Mouse (Mus musculus) G1E (cell line): ENCODE measurements at regions not wholly inside any gene's neighbourhood (a gene's known extent, or its start where the extent isn't known, plus 50 kb on each side); places are given as distances from the start of the nearest gene placed in this dataset.

Source experiments
- ATAC-seq: 2 replicates; pipeline ENCODE4 v1.8.0; 2016; ENCODE audit warnings: mild to moderate bottlenecking; ENCODE audit not compliant: insufficient number of reproducible peaks, poor library complexity, low FRiP score, severe bottlenecking; ENCODE audit errors: extremely low read depth
- DNase-seq: peaks from one replicate; pipeline ENCODE4 v3.0.0; 2012; ENCODE audit warnings: low spot score
- H3K27me3 ChIP-seq: 2 replicates; pipeline ENCODE4 v1.6.1; 2012; ENCODE audit warnings: mild to moderate bottlenecking, low read length, inconsistent platforms; ENCODE audit not compliant: insufficient read depth
- H3K36me3 ChIP-seq: replicated peaks from 2 replicates; pipeline ENCODE3; 2012; ENCODE audit warnings: mild to moderate bottlenecking, inconsistent platforms
- H3K4me1 ChIP-seq: 2 replicates; pipeline ENCODE4 v1.6.1; 2012; ENCODE audit warnings: low read depth, low read length, inconsistent platforms, mixed read lengths; ENCODE audit not compliant: insufficient read depth
- H3K4me3 ChIP-seq: 2 replicates; pipeline ENCODE4 v1.5.1; 2012; ENCODE audit warnings: low read depth, mild to moderate bottlenecking, inconsistent platforms, low read length, moderate library complexity, mixed read lengths
- H3K9me3 ChIP-seq: replicated peaks from 2 replicates; pipeline ENCODE4 v1.6.1; 2012; ENCODE audit warnings: inconsistent platforms
- CTCF ChIP-seq: IDR thresholded peaks from 2 replicates; pipeline ENCODE4 v1.5.1; 2012; ENCODE audit warnings: low read depth, low read length, inconsistent platforms, mixed read lengths
- GATA1 ChIP-seq: IDR thresholded peaks from 2 replicates; pipeline ENCODE4 v1.6.1; 2012; ENCODE audit warnings: borderline replicate concordance, low read length, inconsistent platforms, mixed read lengths
- GATA2 ChIP-seq: IDR thresholded peaks from 2 replicates; pipeline ENCODE4 v1.6.1; 2012; ENCODE audit warnings: low read depth, low read length, inconsistent platforms, borderline replicate concordance
- POLR2AphosphoS5 ChIP-seq: IDR thresholded peaks from 2 replicates; pipeline ENCODE4 v1.6.1; 2012; ENCODE audit warnings: low read depth, low read length, inconsistent platforms; ENCODE audit not compliant: insufficient replicate concordance
- TAL1 ChIP-seq: conservative IDR thresholded peaks from 2 replicates; pipeline ENCODE4 v1.6.1; 2012; ENCODE audit warnings: low read depth, low read length, inconsistent platforms, mixed read lengths

DNA sequence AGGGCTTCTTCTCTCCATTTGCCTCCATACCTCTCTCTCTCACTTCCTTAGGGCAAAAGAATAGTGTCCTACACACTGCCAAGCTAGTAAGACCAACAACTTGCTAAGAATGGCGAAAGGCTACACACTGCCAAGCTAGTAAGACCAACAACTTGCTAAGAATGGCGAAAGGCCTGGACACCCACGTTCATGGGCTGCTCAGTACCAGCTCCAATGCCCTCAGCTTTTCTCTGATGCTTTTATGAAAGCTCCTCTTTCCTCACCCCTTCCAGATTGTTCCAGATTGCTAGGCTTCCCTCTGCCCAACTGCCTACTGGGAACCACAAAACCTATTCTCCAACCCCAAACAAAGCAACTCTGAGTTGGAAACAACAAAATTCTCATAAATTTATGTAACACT, 194.1 kb upstream of the Mkln1 start:
- peaks cover 28% of the 10 kb centered on the region for H3K27me3 ChIP-seq
- TF ChIP-seq GATA1, result no peak
- no peak for TF ChIP-seq CTCF
- no peak for TF ChIP-seq GATA2
- TF ChIP-seq POLR2AphosphoS5, result no peak
- no peak for TF ChIP-seq TAL1
- no peaks in the 10 kb centered on the region for H3K9me3 ChIP-seq
- no peak for ATAC-seq
- no peaks in the 10 kb centered on the region for H3K36me3 ChIP-seq
- H3K4me3 ChIP-seq, result no peak overlapping the region
- no peaks in the 10 kb centered on the region for H3K4me1 ChIP-seq
- DNase-seq, result no peak

DNA sequence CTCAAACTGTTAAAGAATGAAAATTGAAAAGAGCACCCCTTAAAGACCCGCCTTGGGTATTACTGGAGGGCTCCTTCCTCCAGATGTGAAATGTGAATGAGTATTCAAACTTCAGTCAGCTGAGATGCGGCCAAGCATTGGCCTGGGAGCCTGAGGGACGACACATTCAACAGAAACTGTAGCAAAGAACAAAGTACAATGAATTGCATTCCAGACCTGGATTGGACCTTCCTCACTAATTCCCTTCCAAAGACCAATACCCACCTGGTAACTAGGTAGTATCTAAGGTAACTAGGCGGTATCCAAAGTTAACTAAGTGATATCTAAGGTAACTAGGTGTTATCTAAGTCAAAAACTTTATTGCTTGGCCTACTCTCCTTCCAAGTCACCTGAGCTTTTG, 193.7 kb upstream of the Mkln1 start:
- DNase-seq (no peak), ATAC-seq (no peak)
- Histone ChIP-seq H3K4me3 (no peak overlapping the region), H3K9me3 (no peaks in the 10 kb centered on the region), H3K36me3 (no peaks in the 10 kb centered on the region), H3K27me3 (peaks cover 30% of the 10 kb centered on the region), H3K4me1 (no peaks in the 10 kb centered on the region)
- TF ChIP-seq GATA2 (no peak), POLR2AphosphoS5 (no peak), TAL1 (no peak), GATA1 (no peak), CTCF (no peak)

DNA sequence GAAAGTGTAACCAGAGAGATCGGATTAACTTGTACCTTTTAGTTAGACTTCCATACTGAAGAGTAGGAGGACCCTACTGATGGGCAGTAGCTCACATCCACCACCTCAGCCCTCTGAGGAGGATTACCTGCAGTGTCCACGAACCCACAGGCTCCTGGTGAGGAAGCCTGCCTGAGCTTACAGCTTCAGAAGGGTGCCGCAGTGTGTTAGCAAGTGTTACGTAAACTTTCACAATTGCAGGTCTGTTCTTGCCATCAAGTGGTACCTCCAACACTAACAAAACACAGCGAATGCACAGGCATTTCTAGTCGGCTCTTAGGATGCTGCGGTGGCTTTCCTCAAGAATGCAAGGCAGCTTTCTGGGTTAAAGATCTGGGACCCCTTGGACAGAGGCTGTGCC, 192.4 kb upstream of the Mkln1 start:
- no peak overlapping the region for H3K4me3 ChIP-seq
- H3K4me1 ChIP-seq, result no peaks in the 10 kb centered on the region
- ATAC-seq, result no peak
- no peaks in the 10 kb centered on the region for H3K9me3 ChIP-seq
- no peak for TF ChIP-seq GATA2
- H3K36me3 ChIP-seq, result no peaks in the 10 kb centered on the region
- peaks cover 29% of the 10 kb centered on the region for H3K27me3 ChIP-seq
- no peak for DNase-seq

DNA sequence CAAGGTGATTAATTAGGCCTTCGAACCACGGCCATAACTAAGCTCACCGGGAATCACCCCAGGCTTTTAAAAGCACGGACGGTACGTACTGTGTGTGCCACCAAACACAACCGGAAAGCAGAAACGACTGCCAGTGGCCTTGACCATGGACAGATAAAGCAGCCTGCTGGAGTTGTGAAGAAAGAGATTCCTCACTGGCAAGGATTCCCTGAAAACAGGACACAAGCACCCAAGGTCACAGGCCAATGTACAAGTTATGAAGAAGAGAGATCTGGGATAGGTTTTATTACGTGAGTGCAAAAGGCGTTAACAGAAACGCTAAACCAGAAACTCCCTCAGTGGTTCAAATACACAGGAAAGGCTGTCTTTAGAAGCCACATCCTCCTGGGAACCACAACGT, 191.3 kb upstream of the Mkln1 start:
- no peak for ATAC-seq
- Histone ChIP-seq H3K9me3 (no peaks in the 10 kb centered on the region), H3K36me3 (no peaks in the 10 kb centered on the region), H3K4me3 (no peak overlapping the region), H3K4me1 (no peaks in the 10 kb centered on the region), H3K27me3 (peaks cover 24% of the 10 kb centered on the region)
- DNase-seq, result no peak
- TF ChIP-seq GATA2 (no peak), GATA1 (no peak), CTCF (no peak), TAL1 (no peak), POLR2AphosphoS5 (no peak)

DNA sequence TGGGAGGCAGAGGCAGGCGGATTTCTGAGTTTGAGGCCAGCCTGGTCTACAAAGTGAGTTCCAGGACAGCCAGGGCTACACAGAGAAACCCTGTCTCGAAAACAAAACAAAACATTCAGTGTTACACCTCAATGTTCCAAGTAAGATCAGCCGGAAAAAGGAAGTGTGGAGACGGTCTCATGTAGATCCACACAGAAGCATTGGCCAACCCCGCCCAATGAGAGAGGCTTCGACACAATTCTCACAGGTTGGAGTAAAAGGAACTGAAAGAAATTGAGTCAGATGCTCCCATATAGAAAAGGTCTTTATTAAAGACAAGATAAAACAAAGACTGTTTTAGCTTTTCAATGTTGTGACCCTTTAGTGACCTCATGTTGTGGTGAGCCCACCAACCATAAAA, 190.3 kb upstream of the Mkln1 start:
- H3K4me3 ChIP-seq, result no peak overlapping the region
- H3K9me3 ChIP-seq, result no peaks in the 10 kb centered on the region
- H3K27me3 ChIP-seq, result peaks cover 28% of the 10 kb centered on the region
- no peaks in the 10 kb centered on the region for H3K4me1 ChIP-seq
- H3K36me3 ChIP-seq, result no peaks in the 10 kb centered on the region
- TF ChIP-seq POLR2AphosphoS5 (no peak), CTCF (no peak), GATA1 (no peak), GATA2 (no peak), TAL1 (no peak)
- DNase-seq (no peak), ATAC-seq (no peak)

DNA sequence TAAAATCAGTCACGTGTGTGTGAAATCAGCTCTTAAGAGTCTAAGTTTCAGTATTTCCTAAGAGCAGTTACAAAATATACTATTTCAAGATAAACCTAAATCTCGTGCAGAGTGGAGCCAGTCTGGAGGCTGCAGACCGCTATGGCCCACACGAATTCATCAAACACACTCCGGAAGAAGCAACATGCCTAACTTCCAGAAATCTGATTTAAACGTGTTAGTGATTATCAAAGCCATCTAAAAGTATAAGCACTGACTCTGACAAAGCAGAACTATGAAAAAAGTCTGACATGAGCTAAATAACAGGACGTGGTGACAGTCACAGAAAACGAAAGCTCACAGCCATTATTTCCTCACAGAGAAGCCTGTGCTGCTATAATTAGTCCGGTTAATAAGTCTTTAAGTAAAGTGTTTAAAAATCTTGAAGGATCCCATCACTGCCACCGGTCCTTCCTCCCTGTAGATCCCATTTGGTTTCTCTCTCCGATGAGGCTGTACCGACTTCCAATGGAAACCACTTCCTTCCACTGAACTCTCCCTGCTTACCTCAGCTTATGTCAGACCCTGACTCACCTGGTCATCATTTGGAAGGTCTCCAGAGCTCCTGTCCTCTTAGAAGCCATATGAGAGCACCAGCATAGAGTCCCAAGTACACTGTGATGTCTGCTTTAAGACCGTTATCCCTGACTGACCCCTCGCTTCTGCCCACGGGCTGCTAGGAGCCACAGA, 189.0 kb upstream of the Mkln1 start:
- Histone ChIP-seq H3K4me3 (no peak overlapping the region), H3K36me3 (no peaks in the 10 kb centered on the region), H3K4me1 (no peaks in the 10 kb centered on the region), H3K27me3 (peaks cover 22% of the 10 kb centered on the region), H3K9me3 (no peaks in the 10 kb centered on the region)
- TF ChIP-seq GATA2 (no peak), GATA1 (no peak), TAL1 (no peak), POLR2AphosphoS5 (no peak), CTCF (no peak)
- no peak for DNase-seq
- ATAC-seq, result no peak

DNA sequence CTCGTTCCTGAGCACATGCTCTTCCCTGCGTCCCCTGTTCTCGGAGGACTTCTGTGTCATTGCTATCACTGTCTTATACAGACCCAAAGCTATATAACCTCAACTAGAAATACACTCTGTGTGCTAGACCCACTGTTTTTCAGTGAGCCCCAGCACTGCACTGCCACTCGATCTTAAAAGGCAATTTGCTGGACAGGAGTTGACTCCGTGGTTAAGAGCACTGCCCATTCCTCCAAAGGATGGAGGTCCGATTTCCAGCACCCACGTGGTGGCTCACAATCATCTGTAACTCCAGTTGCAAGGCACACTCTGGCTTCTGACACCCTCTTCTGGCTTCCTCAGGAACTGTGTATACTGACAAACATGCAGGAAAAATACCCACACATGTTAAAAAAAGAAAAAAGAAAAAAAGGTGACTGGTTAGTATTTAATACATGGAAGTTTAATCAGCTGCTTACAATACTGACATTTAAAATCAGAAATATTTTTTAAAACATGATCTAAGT, 188.3 kb upstream of the Mkln1 start:
- ATAC-seq (no peak), DNase-seq (no peak)
- Histone ChIP-seq H3K27me3 (peaks cover 17% of the 10 kb centered on the region), H3K9me3 (no peaks in the 10 kb centered on the region), H3K4me3 (no peak overlapping the region), H3K4me1 (no peaks in the 10 kb centered on the region), H3K36me3 (no peaks in the 10 kb centered on the region)
- TF ChIP-seq GATA1 (no peak), POLR2AphosphoS5 (no peak), TAL1 (no peak), CTCF (no peak), GATA2 (no peak)
